Mouse (Mus musculus) megakaryocyte, embryonic 14.5 days (primary cell): ENCODE data around the gene Akna.

Experiments used
- FLI1 ChIP-seq: IDR thresholded peaks from 2 replicates; pipeline ENCODE4 v1.6.1; 2012; ENCODE audit warnings: low read length, inconsistent platforms, mixed read lengths
- GATA1 ChIP-seq: IDR thresholded peaks from 3 replicates; pipeline ENCODE4 v1.6.1; 2012; ENCODE audit warnings: mixed read lengths, low read length, inconsistent platforms, borderline replicate concordance

DNA sequence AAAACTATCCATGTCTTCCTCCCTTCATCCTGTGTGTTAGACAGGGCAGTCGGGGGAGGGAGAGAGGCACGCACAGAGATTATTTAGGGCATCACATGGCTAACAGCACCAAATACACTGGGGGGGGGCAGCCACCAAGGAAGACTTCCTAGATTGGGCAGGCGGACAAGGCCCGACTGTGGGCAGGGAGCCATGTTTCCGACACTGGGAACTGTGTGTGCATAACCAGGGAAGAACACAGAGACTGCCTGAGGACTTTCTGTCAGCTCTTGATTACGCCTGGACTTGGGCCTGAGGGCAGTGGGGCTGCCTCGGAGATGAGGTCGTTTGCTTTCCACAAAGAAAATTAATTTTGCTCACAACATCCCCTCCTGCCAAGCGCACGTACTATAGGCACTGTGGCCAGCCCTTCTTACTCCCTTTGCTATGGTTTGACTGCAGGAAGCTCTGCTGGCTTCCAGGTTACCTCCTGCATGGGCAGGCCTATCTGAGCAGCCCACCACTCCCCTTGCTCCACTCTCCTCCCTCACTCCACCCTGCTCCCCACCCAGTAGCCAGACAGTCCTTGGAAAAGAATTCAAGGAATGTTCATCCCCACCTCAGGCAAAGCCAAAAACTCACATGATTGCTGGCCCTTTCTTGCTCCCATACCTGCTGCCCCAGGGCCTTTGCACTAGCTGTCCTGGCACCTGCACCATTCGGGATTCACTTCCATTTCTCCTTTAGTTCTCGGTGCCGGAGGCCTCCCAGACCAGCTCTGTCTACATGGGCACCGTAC, 17.2 kb upstream of the Akna start:
- no peak for TF ChIP-seq GATA1
- no peak for TF ChIP-seq FLI1
